Mouse (Mus musculus): Measurements from ENCODE around the gene Card14. TPM values are rescaled to one million over a fixed set of nuclear protein-coding genes. Genes with fewer than 3 reads are reported as not detected.

Gene Card14
- total RNA-seq, 2 experiments from 2014 or later: 0.04 TPM; not detected in 1

GRCm38 (mm10) chr11:119300246-119300935 lies 7.2 kb upstream of the Card14 start:
- ATAC-seq (ENCODE audit: poor library complexity, severe bottlenecking): peak; percentile 68

- ATAC-seq (ENCODE audit: poor library complexity, severe bottlenecking): no peak
These were observed 6.6 kb upstream of the Card14 start for GRCm38 (mm10) chr11:119300986-119301385.

DNA sequence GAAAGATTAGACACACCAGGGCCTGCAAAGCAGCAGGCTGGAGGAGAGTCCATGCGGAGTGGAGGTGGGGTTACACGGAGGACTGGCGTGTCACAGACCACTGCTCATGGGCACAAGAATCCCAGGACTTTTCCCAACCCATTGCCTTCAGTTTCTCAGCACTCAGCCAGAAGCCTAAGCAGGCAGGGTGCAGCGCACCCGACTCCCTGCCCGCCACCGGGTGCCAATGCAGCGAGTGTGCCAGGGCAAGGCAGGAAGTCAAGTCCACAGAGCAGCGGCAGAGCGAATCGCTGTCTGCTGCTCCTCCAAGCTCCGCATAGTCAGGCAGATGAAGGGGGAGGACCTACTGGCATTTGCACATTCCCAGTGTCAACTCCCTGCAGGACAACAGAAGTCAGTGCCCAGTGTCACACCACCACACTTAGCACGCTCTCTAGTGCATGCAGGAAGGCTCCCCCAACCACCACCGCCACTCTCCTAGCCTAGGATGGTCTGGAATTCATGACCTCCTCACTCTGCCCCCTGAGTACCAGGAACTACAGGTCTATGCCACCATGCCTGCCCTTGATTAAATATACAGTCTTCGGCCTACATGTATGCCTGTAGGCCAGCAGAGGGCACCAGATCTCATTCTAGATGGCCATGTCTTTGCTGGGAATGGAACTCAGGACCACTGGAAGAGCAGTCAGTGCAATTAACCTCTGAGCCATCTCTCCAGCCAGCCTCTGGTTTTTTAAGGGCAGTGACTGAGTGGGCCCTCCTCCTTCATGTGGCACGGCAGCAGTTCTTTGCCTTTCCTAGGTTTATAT lies 2.5 kb upstream of the Card14 start:
- peak; percentile 80 for ATAC-seq (ENCODE audit: poor library complexity, severe bottlenecking)

DNA sequence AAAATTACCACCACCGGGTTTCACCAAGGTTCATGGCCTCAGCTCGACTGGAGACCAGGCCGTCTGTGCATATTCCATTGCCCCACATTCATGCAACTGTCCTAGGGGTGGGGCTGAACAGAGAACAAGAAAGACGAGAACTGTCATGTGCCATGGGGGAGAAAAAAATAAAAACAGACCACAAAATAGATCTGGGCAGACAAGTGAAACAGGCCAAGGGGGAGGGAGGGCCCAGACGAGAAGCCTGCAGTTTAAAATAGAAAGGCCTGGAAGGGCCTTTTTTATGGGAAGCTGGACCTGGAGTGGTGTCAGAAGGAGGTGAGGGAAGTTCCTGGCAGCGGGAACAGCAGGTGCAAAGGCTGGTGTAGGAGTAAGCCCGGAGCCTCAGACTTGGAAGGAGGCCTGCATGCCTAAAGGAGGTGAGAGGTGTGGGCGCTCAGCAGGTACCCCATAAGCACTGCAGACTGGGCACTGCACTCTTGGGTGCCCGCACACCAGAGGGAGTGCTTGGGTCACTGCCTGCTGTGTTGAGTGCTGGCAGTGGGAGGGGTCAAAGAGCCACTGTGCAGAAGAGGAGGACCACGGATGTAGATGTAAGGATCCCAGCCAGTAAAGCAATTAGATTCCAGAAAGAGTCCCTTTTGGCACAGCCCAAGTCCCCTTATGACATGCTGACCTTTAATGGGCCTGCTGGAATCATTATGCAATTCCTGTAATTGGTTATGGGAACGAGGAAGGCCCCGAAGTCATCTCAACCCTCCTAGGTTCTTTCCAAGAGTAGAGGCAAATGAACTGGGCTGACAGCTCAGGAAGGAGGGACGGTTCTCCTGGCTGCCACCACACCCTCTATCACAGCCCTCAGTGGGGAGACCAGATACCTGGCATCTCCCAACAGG lies 558 bp upstream of the Card14 start:
- ATAC-seq (ENCODE audit: poor library complexity, severe bottlenecking): no peak

DNA sequence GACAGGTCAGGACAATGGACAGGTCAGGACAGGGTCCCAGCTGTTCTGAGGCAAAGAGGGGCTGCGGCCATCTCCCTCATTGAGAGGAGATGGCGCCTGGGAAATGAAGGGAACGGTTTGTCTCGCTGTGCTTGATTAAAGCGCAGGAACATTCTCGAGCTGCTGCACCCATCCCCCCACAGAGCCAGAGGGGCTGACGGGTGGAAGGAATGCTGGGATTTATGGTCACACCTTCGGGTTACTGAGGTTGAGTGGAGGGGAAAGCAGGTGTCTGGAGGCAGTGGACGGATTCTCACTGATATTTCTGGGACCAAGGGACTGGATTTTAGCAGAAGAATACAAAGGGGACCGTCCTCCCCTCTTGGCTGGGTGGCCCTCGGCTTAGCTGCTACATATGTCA lies 348 bp downstream of the Card14 start:
- no peak for ATAC-seq (ENCODE audit: poor library complexity, severe bottlenecking)

GRCm38 (mm10) chr11:119310621-119311020 lies 3.1 kb downstream of the Card14 start:
- no peak for ATAC-seq (ENCODE audit: poor library complexity, severe bottlenecking)

DNA sequence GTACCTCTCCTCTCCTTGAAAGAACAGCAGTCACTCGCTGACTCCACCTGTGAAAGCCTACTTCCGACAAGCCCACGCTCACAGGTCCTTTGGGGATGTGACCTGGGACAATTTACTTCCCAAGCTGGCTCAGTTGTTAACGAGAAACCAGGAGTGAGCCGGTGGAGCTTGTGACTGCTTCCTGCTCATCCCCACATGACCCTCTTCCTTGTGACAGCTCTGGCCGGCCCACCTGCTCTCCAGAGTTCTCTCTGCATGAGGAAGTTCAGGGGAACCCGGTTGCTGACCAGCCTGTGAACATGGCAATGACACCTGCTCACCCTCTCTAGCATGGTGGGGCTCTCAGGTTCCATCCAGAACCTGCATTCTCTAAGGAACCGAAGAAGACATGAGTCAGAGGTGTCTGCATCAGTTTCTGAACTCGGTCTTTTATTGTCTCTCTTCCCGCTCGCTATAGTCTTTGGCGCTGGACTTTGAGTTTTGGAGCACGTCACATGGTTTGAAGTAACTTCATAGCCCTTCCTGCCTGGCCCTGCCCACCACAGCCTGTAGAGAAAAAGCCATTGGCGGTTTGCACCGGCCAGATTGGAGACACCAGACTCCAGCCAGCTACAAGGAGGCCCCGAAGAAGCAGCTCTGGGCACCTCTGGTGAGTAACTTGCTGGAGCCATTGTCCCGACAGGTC lies 6.8 kb downstream of the Card14 start:
- no peak for ATAC-seq (ENCODE audit: poor library complexity, severe bottlenecking)

GRCm38 (mm10) chr11:119316720-119317119 lies 9.2 kb downstream of the Card14 start:
- ATAC-seq (ENCODE audit: poor library complexity, severe bottlenecking): no peak

GRCm38 (mm10) chr11:119322521-119322920 lies 15.0 kb downstream of the Card14 start:
- ATAC-seq (ENCODE audit: poor library complexity, severe bottlenecking): no peak

DNA sequence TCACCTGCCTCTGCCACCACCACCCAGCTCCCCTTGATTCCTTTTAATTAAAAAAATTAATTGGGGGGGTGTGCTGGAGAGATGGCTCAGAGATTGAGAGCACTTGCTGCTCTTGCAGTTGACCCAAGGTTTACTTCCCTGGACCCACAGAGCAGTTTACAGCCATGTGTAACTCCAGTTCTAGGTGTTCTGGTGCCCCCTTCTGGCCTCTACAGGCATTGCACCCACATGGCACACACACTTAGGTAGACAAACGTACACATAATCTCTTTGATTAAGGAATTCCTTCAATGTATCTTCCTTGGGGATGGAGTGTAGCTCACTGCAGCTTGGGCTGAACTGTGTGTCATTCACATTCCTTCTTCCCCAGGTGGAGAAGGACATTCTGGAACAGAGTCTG lies 17.5 kb downstream of the Card14 start:
- ATAC-seq (ENCODE audit: poor library complexity, severe bottlenecking): no peak

DNA sequence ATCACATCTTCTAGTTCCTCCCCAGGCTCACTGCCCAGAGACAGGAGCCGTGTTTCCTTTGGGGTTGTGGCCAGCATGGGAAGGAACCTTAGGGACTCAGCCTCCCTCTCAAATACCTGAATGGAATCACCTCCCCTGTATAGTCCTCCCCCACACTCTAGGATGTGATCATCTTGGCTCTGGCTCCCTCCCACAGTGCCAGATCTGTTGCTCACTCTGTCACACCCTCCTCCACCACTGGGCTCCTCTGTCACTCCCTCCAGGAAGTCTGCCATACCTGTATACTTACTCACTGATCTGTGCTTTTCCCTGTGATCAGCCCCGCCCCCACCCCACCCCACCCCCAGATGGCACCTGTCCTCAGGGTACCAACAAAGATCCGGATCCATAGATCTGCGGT lies 23.0 kb downstream of the Card14 start:
- ATAC-seq (ENCODE audit: poor library complexity, severe bottlenecking): no peak

- no peak for ATAC-seq (ENCODE audit: poor library complexity, severe bottlenecking)
These were observed 24.4 kb downstream of the Card14 start for GRCm38 (mm10) chr11:119331970-119332369.

- ATAC-seq (ENCODE audit: poor library complexity, severe bottlenecking): no peak
These were observed 30.9 kb downstream of the Card14 start for GRCm38 (mm10) chr11:119338271-119339059.

GRCm38 (mm10) chr11:119339179-119339578 lies 31.6 kb downstream of the Card14 start:
- no peak for ATAC-seq (ENCODE audit: poor library complexity, severe bottlenecking)

GRCm38 (mm10) chr11:119339637-119340036 lies 32.1 kb downstream of the Card14 start:
- ATAC-seq (ENCODE audit: poor library complexity, severe bottlenecking): peak; percentile 94

- no peak for ATAC-seq (ENCODE audit: poor library complexity, severe bottlenecking)
These were observed 36.6 kb downstream of the Card14 start for GRCm38 (mm10) chr11:119344178-119344577.

DNA sequence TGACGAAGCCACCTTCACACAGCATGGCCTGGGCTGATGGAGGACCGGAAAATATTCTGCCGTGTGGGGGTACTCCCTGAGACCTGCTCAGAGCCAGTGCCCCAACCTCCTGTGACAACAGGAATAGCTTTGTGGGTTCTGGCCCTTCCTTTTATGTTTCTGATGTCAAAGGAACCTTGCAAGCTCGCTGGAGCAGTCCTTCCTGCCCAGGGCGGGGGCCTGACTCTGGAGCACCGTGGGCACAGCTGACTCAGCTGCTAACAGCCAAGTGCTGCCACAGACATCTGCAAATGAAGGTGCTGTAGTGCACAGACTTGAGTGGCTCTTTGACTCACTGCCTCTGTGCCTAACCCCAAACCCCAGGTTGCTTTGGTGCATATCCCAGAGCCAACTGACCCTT lies 37.3 kb downstream of the Card14 start:
- 0 out of 2 replicates have a peak, but pooled peaks have one; percentile 23 for ATAC-seq (ENCODE audit: poor library complexity, severe bottlenecking)

- no peak for ATAC-seq (ENCODE audit: poor library complexity, severe bottlenecking)
These were observed 39.6 kb downstream of the Card14 start for GRCm38 (mm10) chr11:119347125-119347524.

DNA sequence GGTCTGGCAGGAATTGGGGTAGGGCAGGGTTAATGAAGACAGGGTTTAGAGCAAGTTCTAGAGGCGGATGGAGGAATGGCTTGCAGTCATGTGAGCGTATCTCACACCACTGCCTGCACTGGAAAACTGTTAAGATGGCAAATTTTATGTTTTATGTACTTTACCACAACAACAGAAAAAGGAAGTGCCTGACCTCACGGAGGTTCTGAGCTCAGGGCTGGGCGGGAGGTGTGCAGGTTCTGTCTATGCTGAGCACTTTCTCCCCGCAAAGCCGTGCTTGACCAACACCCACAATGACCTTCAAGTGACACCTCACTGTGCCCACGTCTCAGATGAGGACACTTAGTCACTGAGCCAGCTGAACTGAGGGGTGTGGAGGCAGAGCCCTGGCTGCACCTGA lies 44.5 kb downstream of the Card14 start:
- peak; percentile 23 for ATAC-seq (ENCODE audit: poor library complexity, severe bottlenecking)

DNA sequence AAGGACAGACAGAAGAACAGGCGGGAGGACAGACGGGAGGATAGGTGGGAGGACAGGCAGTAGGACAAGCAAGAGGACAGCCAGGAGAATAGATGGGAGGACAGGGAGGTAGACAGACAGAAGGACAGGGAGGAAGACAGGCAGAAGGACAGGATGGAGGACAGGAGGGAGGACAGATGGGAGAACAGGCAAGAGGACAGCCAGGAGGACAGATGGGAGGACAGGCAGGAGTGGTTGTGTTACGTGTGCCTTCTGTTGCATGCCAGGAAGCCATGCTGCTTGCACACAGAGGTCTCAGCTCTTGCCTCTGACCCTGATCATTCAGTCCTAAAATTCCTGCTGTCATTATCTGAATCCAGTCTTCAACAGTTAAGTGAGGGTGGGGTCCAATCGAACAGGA lies 46.4 kb downstream of the Card14 start:
- ATAC-seq (ENCODE audit: poor library complexity, severe bottlenecking): no peak

All from megakaryocyte, adult 5-6 weeks (primary cell).